Mouse (Mus musculus) heart, embryonic 14.5 days (tissue): ENCODE measurements around the gene Casp14. TPM values are rescaled to one million over a fixed set of nuclear protein-coding genes. Genes with fewer than 3 reads are reported as not detected.
"Not testable (repeated sequence)": the region's sequence is repeated elsewhere in the genome, so short reads cannot be mapped to it uniquely, and the experiment has no call there.

Experiments
- ATAC-seq: fragments of 200-750 bp; cut with Nextera tagmentation; 2 replicates; pipeline ENCODE4 v1.8.0; 2017; ENCODE audit warnings: low read depth, moderate TSS enrichment; ENCODE audit not compliant: insufficient number of reproducible peaks, insufficient read depth, low FRiP score
- H3K27ac ChIP-seq, 2 experiments: fragments of 200-500 bp in 1 of 2; fragments of 300-500 bp in 1 of 2; sonication (generic) in 1 of 2; replicated peaks in 1 of 2; 2 replicates each; pipeline ENCODE4 v1.5.1; 2012 to 2014; ENCODE audit warnings: low read depth in 2 of 2, low read length in 2 of 2, control low read depth in 1 of 2, mild to moderate bottlenecking in 1 of 2, mixed read lengths in 1 of 2; ENCODE audit not compliant: control insufficient read depth in 1 of 2, insufficient read depth in 1 of 2
- H3K27me3 ChIP-seq: fragments of 300-500 bp; sonication (generic); 2 replicates; pipeline ENCODE4 v1.6.1; 2014; ENCODE audit warnings: mild to moderate bottlenecking, low read length, control low read depth; ENCODE audit not compliant: control insufficient read depth, insufficient read depth
- H3K36me3 ChIP-seq: fragments of 300-500 bp; sonication (generic); 2 replicates; pipeline ENCODE4 v1.6.1; 2014; ENCODE audit warnings: mild to moderate bottlenecking, control low read depth, low read length, mixed read lengths; ENCODE audit not compliant: control insufficient read depth, insufficient read depth
- H3K4me1 ChIP-seq, 2 experiments: fragments of 200-500 bp in 1 of 2; fragments of 300-500 bp in 1 of 2; sonication (generic) in 1 of 2; 2 replicates each; pipeline ENCODE4 v1.6.1; 2012 to 2014; ENCODE audit warnings: low read length in 2 of 2, control low read depth in 1 of 2, mixed read lengths in 1 of 2; ENCODE audit not compliant: control insufficient read depth in 2 of 2, insufficient read depth in 2 of 2
- H3K4me2 ChIP-seq: fragments of 300-500 bp; sonication (generic); 2 replicates; pipeline ENCODE4 v1.6.1; 2014; ENCODE audit warnings: mild to moderate bottlenecking, low read length
- H3K4me3 ChIP-seq, 2 experiments: fragments of 200-500 bp in 1 of 2; fragments of 300-500 bp in 1 of 2; sonication (generic) in 1 of 2; 2 replicates each; pipeline ENCODE4 v1.5.1; 2012 to 2014; ENCODE audit warnings: low read length in 2 of 2, mild to moderate bottlenecking in 2 of 2, control low read depth in 1 of 2, low read depth in 1 of 2, moderate library complexity in 1 of 2; ENCODE audit not compliant: control insufficient read depth in 1 of 2, insufficient read depth in 1 of 2
- H3K9ac ChIP-seq: fragments of 300-500 bp; sonication (generic); 2 replicates; pipeline ENCODE4 v1.6.1; 2014; ENCODE audit warnings: mild to moderate bottlenecking, low read length
- H3K9me3 ChIP-seq: fragments of 300-500 bp; sonication (generic); 2 replicates; pipeline ENCODE4 v1.6.1; 2016; ENCODE audit warnings: low read length, control low read depth; ENCODE audit not compliant: control insufficient read depth
- WGBS: fragments of 180-500 bp; shearing (Covaris S2); extraction: QIAGEN DNeasy Blood & Tissue Kit; methylation state at CpG from one replicate; pipeline ENCODE4 v1.1.7; 2014; 5-methylcytosine and 5-hydroxymethylcytosine counted together
- polyA plus RNA-seq: library from polyadenylated mRNA; unstranded; fragments of >200 nt; fragmentation: Nextera tagmentation; extraction: Ambion mirVana; gene quantifications from 2 replicates; pipeline ENCODE4 v1.2.1, GENCODE M21; 2014

The Casp14 gene
- polyA plus RNA-seq, 1 experiment from 2014 or later, result not detected

- 90% methylated on average over 10 of the region's 10 CpGs for WGBS
- not testable (repeated sequence) for H3K9ac ChIP-seq, H3K27ac ChIP-seq, ATAC-seq, H3K4me3 ChIP-seq, H3K36me3 ChIP-seq, H3K9me3 ChIP-seq, H3K4me1 ChIP-seq, H3K27me3 ChIP-seq, H3K4me2 ChIP-seq
Observed at GRCm38 (mm10) chr10:78666696-78667095, 51.4 kb downstream of the Casp14 start.

- no peaks in the 10 kb centered on the region for H3K9me3 ChIP-seq
- H3K4me2 ChIP-seq, result no peak overlapping the region
- H3K4me1 ChIP-seq, result no peaks in the 10 kb centered on the region
- no peak overlapping the region for H3K9ac ChIP-seq
- no peaks in the 10 kb centered on the region for H3K36me3 ChIP-seq
- H3K27ac ChIP-seq, result no peak overlapping the region
- H3K27me3 ChIP-seq, result no peaks in the 10 kb centered on the region
- 95% methylated on average over 1 of the region's 1 CpGs for WGBS
- no peak overlapping the region for H3K4me3 ChIP-seq
- ATAC-seq, result no peak
Observed at GRCm38 (mm10) chr10:78664546-78664945, 53.5 kb downstream of the Casp14 start.

Other genes with a start within 250 kb of the Casp14 start
- not detected in 2 replicates for gene Olfr1358, start 200.9 kb downstream of the Casp14 start, polyA plus RNA-seq
- gene Ilvbl, start 143.9 kb downstream of the Casp14 start, polyA plus RNA-seq, result 51.7 and 52.6 TPM in 2 replicates
- 13.7 and 15.6 TPM in 2 replicates for gene Syde1, start 126.3 kb downstream of the Casp14 start, polyA plus RNA-seq
- gene Olfr1357, start 100.2 kb downstream of the Casp14 start, polyA plus RNA-seq, result not detected in 2 replicates
- gene Ccdc105, start 34.8 kb upstream of the Casp14 start, polyA plus RNA-seq, result not detected in 2 replicates
- 0.12 and 0.16 TPM in 2 replicates for gene Slc1a6, start 62.2 kb upstream of the Casp14 start, polyA plus RNA-seq
- gene Olfr1356, start 133.9 kb upstream of the Casp14 start, polyA plus RNA-seq, result not detected in 2 replicates
- gene Olfr1355, start 157.2 kb upstream of the Casp14 start, polyA plus RNA-seq, result not detected in 2 replicates
- not detected in 2 replicates for gene Olfr1354, start 194.9 kb upstream of the Casp14 start, polyA plus RNA-seq
- not detected in 2 replicates for gene Olfr8, start 232.3 kb upstream of the Casp14 start, polyA plus RNA-seq
- not detected in 2 replicates for gene Olfr1353, start 245.0 kb upstream of the Casp14 start, polyA plus RNA-seq